Mouse (Mus musculus): ENCODE results near the gene Hsd17b2. TPM values are rescaled to one million over a fixed set of nuclear protein-coding genes. Genes with fewer than 3 reads are reported as not detected.

Gene Hsd17b2
- polyA plus RNA-seq, 1 experiment from 2014 or later = 38.3 TPM

GRCm38 (mm10) chr8:117749436-117749835 lies 47.7 kb downstream of the Hsd17b2 start:
- Histone ChIP-seq H3K36me3 (no peaks in the 10 kb centered on the region), H3K4me3 (replicated peaks) (no peak overlapping the region), H3K4me2 (replicated peaks) (no peak overlapping the region), H3K9me3 (no peaks in the 10 kb centered on the region), H3K4me1 (replicated peaks) (no peaks in the 10 kb centered on the region), H3K27me3 (replicated peaks) (no peaks in the 10 kb centered on the region), H3K27ac (no peak overlapping the region), H3K9ac (no peak overlapping the region)
- 50% methylated on average over 2 of the region's 2 CpGs for WGBS
- ATAC-seq = no peak

DNA sequence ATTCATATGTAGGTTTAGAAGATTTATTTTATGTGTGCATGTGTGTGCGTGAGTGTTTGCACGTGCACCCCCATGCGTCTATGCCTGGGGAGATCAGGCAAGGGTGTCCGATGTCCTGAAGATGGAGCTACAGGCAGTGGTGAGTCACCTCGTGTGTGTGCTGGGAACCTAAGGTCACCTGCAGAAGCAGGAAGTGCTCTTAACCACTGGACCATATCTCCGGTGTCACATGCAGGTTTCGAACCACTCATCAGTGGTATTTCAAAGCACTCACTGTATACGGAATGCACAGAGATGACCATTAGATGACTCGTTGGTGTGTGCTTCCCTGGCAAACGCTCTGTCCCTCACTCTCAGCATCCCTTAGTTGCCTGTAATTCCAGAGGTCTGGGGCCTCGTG lies 56.2 kb downstream of the Hsd17b2 start:
- Histone ChIP-seq H3K4me2 (replicated peaks) (no peak overlapping the region), H3K9ac (no peak overlapping the region), H3K4me3 (replicated peaks) (no peak overlapping the region), H3K27ac (no peak overlapping the region), H3K27me3 (replicated peaks) (no peaks in the 10 kb centered on the region), H3K4me1 (replicated peaks) (no peaks in the 10 kb centered on the region), H3K36me3 (no peaks in the 10 kb centered on the region), H3K9me3 (no peaks in the 10 kb centered on the region)
- no peak for ATAC-seq
- 80% methylated on average over 11 of the region's 11 CpGs for WGBS

DNA sequence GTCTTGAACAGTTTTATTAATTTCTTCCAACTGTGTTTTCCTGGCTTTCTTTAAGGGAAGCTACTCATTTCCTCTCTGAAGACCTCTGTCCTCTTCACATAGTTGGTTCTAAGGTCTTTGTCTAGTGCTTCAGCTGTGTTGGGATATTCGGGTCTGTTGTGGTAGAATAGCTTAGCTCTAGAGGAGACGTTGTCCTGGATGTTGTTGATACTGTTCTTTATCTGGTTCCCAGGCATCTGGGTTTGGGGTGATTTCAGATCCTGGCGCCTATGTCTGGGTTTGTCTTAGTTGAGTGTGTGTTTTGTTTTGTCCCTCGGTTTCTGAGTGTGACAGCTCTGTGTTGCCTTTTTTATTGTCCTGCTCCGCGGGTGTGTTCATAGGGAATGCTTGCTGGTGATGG lies 61.1 kb downstream of the Hsd17b2 start:
- H3K36me3 ChIP-seq = no peaks in the 10 kb centered on the region
- WGBS = 85% methylated on average over 6 of the region's 6 CpGs
- H3K27me3 ChIP-seq (replicated peaks) = no peaks in the 10 kb centered on the region
- H3K4me3 ChIP-seq (replicated peaks) = no peak overlapping the region
- H3K9me3 ChIP-seq = no peaks in the 10 kb centered on the region
- ATAC-seq = no peak
- H3K9ac ChIP-seq = no peak overlapping the region
- no peak overlapping the region for H3K4me2 ChIP-seq (replicated peaks)
- no peak overlapping the region for H3K27ac ChIP-seq
- no peaks in the 10 kb centered on the region for H3K4me1 ChIP-seq (replicated peaks)

GRCm38 (mm10) chr8:117764625-117765024 lies 62.9 kb downstream of the Hsd17b2 start:
- Histone ChIP-seq H3K36me3 (no peaks in the 10 kb centered on the region), H3K4me1 (replicated peaks) (no peaks in the 10 kb centered on the region), H3K9me3 (no peaks in the 10 kb centered on the region), H3K27ac (no peak overlapping the region), H3K27me3 (replicated peaks) (no peaks in the 10 kb centered on the region), H3K4me2 (replicated peaks) (no peak overlapping the region), H3K9ac (no peak overlapping the region), H3K4me3 (replicated peaks) (no peak overlapping the region)
- ATAC-seq = no peak
- 60% methylated on average over 4 of the region's 4 CpGs for WGBS

DNA sequence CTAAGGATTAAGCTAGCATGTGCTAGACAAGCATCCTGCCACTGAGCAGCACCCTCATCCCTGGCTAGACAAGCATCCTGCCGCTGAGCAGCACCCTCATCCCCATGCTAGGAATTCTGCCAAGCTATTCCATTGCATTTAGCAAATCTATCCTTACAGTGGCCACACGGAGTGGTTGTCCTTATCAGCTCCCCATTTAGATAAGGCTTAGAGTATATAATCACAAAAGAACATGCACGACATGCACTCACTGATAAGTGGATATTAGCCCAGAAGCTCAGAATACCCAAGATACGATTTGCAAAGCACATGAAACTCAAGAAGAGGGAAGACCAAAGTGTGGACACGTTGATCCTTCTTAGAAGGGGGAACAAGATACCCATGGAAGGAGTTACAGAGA lies 64.2 kb downstream of the Hsd17b2 start:
- H3K4me3 ChIP-seq (replicated peaks) = no peak overlapping the region
- no peak overlapping the region for H3K4me2 ChIP-seq (replicated peaks)
- H3K36me3 ChIP-seq = no peaks in the 10 kb centered on the region
- H3K27ac ChIP-seq = no peak overlapping the region
- peak; percentile 69 for ATAC-seq
- H3K9ac ChIP-seq = no peak overlapping the region
- WGBS = 47% methylated on average over 5 of the region's 5 CpGs
- no peaks in the 10 kb centered on the region for H3K9me3 ChIP-seq
- no peaks in the 10 kb centered on the region for H3K27me3 ChIP-seq (replicated peaks)
- H3K4me1 ChIP-seq (replicated peaks) = no peaks in the 10 kb centered on the region

DNA sequence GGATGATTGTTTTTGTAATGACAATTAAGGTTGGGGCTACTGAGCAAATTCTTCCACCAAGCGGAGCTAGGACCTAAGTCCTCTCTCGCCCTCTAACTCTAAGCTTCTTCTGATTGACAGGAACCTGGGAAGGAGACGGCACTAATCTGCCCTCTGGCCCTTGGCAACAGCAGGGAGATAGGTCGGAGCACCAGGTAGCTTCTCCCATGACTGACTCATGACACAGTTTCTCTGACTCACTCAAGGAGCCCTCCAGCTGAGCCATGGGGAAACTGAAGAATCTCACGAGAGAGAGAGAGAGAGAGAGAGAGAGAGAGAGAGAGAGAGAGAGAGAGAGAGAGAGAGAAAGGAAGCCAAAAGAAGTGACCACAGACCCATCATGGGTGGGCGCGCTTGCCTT lies 67.3 kb downstream of the Hsd17b2 start:
- no peak overlapping the region for H3K27ac ChIP-seq
- no peak overlapping the region for H3K4me2 ChIP-seq (replicated peaks)
- no peak overlapping the region for H3K4me3 ChIP-seq (replicated peaks)
- H3K27me3 ChIP-seq (replicated peaks) = no peaks in the 10 kb centered on the region
- ATAC-seq = no peak
- H3K9me3 ChIP-seq = no peaks in the 10 kb centered on the region
- no peak overlapping the region for H3K9ac ChIP-seq
- WGBS = 74% methylated on average over 7 of the region's 7 CpGs
- no peaks in the 10 kb centered on the region for H3K4me1 ChIP-seq (replicated peaks)
- no peaks in the 10 kb centered on the region for H3K36me3 ChIP-seq

DNA sequence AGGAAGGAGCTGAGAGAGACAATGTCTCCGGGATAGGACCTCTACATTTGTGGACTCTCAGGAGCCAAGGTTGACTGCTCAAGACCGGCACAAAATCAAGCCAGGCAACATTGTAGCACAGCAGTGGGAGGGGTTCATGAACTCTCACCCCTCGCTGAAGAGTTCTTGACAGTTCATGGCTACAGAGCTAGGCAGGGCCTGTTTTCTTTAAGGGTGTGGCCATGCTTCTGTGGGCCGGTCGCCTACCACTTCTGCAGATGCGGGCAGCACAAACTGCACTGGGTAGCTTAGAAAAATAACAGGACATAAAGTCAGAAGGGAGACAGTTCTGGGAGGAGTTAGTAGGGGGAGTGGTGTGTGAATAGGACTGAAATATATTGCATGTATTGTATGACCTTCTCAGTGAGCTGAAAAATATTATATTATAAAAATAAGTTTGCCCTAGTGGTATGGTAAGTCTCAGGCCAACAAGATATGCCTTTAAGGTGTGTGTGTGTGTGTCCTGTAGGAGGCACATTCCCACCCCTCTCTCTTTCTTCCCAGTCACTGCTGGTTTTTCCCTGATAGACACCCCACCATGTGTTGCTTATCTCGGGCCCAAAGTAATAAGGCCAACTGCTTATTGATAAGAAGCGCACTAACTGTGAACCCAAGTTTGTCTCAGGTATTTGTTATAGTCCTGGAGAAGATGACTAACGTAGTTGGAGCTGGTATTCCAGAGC lies 69.6 kb downstream of the Hsd17b2 start:
- no peaks in the 10 kb centered on the region for H3K4me1 ChIP-seq (replicated peaks)
- no peaks in the 10 kb centered on the region for H3K36me3 ChIP-seq
- no peaks in the 10 kb centered on the region for H3K27me3 ChIP-seq (replicated peaks)
- H3K27ac ChIP-seq = no peak overlapping the region
- peak; percentile 77 for ATAC-seq
- H3K9ac ChIP-seq = no peak overlapping the region
- H3K4me3 ChIP-seq (replicated peaks) = no peak overlapping the region
- 60% methylated on average over 9 of the region's 9 CpGs for WGBS
- H3K9me3 ChIP-seq = no peaks in the 10 kb centered on the region
- H3K4me2 ChIP-seq (replicated peaks) = no peak overlapping the region

DNA sequence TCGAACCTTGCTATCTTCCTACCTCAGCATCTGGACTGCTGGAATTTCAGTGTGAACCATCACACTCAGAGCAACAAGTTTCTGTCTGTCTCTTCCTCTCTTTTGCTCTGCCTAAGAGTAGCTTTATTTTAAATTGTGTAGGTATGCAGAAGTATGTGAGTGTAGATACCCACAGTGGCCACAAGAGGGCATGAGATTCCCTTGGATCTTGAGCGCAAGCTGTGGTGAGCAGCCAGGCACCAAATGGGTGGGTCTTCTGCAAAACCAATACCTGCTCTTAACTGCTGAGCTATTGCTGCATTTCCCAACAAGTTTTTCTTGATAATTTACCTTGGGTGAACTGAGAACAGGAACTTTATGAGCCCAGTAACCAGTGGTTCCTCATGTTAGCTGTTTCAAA lies 70.4 kb downstream of the Hsd17b2 start:
- WGBS = 69% methylated on average over 2 of the region's 2 CpGs
- Histone ChIP-seq H3K4me2 (replicated peaks) (no peak overlapping the region), H3K36me3 (no peaks in the 10 kb centered on the region), H3K4me3 (replicated peaks) (no peak overlapping the region), H3K27me3 (replicated peaks) (no peaks in the 10 kb centered on the region), H3K27ac (no peak overlapping the region), H3K4me1 (replicated peaks) (no peaks in the 10 kb centered on the region), H3K9me3 (no peaks in the 10 kb centered on the region), H3K9ac (no peak overlapping the region)
- ATAC-seq = no peak

- Histone ChIP-seq H3K27ac (no peak overlapping the region), H3K9me3 (no peaks in the 10 kb centered on the region), H3K9ac (no peak overlapping the region), H3K4me3 (replicated peaks) (no peak overlapping the region), H3K4me2 (replicated peaks) (no peak overlapping the region), H3K4me1 (replicated peaks) (no peaks in the 10 kb centered on the region), H3K27me3 (replicated peaks) (no peaks in the 10 kb centered on the region), H3K36me3 (no peaks in the 10 kb centered on the region)
- no peak for ATAC-seq
- WGBS = 41% methylated on average over 2 of the region's 2 CpGs
Observed at GRCm38 (mm10) chr8:117772597-117772996, 70.9 kb downstream of the Hsd17b2 start.

DNA sequence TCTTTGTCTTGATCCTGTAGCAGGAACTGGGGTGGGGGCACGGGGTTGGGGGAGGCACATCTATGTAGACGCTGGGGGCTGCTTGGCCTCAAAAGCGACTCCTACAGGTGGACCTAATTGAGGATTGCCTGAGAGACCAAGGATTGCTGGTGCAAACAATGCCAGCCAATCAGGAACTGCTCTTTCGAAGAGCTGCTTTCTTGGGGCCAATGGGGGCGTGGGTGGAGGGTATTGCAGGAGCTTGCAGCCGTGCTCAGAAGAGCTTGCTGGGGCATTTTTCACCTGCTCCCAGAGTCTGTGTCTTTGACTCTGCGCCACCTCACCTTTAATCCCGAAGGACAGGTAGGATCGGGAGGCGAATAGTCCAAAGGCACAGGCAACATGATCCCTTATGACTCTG lies 73.9 kb downstream of the Hsd17b2 start:
- Histone ChIP-seq H3K4me2 (replicated peaks) (no peak overlapping the region), H3K27me3 (replicated peaks) (no peaks in the 10 kb centered on the region), H3K4me3 (replicated peaks) (no peak overlapping the region), H3K9me3 (no peaks in the 10 kb centered on the region), H3K4me1 (replicated peaks) (no peaks in the 10 kb centered on the region), H3K9ac (no peak overlapping the region), H3K27ac (no peak overlapping the region), H3K36me3 (no peaks in the 10 kb centered on the region)
- no peak for ATAC-seq
- 46% methylated on average over 10 of the region's 10 CpGs for WGBS

DNA sequence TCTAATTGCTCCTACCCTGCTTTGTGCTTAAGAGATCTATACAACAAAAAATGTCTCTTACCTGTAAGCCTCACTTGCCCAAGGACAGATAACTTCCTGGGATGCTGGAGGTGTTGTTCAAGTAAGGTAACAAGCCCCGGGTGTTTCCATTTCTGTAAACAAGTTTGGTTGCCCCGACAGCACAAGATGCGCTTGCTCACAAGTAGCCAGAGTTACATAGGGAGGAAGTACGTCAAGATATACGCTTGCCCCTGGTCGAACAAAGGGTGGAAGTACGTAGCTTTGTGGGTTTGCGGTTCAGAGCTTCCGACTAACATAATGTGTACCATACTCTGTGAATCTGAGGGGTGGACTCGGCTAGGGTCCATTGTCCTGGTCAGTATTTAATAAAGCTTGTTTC lies 74.4 kb downstream of the Hsd17b2 start:
- WGBS = 79% methylated on average over 10 of the region's 10 CpGs
- Histone ChIP-seq H3K36me3 (no peaks in the 10 kb centered on the region), H3K9me3 (no peaks in the 10 kb centered on the region), H3K27me3 (replicated peaks) (no peaks in the 10 kb centered on the region), H3K4me3 (replicated peaks) (no peak overlapping the region), H3K4me1 (replicated peaks) (no peaks in the 10 kb centered on the region), H3K27ac (no peak overlapping the region), H3K9ac (no peak overlapping the region), H3K4me2 (replicated peaks) (no peak overlapping the region)
- ATAC-seq = no peak

DNA sequence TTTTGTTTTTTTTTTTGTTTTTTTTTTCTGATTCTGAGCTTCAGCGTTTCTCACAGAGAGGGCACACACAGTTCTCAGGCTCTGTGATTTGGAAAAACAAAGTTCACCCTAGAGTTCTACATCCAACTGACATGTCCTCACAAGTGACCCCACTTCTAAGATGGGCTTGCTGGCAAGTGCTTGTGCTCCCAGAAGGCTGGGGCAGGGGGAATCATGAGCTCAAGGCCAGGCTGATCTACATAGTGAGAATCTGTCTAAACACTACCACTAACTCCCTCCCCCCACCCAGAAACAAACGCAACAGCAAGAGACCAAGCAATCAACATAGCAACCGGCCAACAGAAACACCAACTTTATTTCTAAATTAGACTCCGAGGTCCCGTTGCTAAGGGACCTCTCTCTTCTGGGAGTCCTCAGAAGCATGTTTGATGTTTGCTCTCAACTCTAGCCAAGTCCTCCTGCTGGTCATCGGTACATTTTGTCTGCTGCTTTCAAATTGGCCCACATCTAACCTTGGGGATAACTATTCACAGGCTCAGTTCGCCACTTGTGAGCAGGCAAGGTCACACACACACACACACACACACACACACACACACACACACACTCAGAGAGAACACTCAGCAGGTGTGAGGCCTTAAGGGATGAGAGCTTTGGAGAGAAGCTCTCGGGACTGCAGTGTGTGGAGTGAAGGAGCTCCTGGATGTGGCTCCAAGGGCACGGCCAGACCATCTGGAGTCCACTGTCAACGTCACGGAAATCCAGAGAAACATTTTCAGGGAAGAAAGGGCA lies 77.0 kb downstream of the Hsd17b2 start:
- WGBS = 62% methylated on average over 11 of the region's 11 CpGs
- H3K27me3 ChIP-seq (replicated peaks) = no peaks in the 10 kb centered on the region
- no peaks in the 10 kb centered on the region for H3K9me3 ChIP-seq
- no peak for ATAC-seq
- H3K4me2 ChIP-seq (replicated peaks) = no peak overlapping the region
- no peak overlapping the region for H3K4me3 ChIP-seq (replicated peaks)
- H3K9ac ChIP-seq = no peak overlapping the region
- H3K27ac ChIP-seq = no peak overlapping the region
- no peaks in the 10 kb centered on the region for H3K36me3 ChIP-seq
- H3K4me1 ChIP-seq (replicated peaks) = no peaks in the 10 kb centered on the region

DNA sequence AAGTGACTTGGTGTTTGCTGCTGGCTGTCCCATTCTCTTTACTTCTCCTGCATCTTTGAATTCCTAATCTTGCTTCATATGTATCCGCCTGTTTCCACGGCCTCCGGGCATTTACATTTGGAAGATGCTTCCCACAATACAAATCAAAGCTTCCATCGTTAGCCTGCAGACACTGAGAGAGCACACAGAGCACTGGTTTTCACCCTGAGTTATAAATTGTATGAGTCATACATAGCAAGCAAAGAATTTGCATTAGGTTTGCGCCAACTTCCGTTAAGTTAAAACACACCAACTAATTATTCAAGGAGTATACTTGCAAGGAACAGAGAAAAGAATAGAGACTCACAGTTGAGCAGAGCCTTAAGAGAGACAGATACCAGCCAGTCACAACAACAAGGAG lies 77.6 kb downstream of the Hsd17b2 start:
- no peak overlapping the region for H3K4me2 ChIP-seq (replicated peaks)
- no peaks in the 10 kb centered on the region for H3K27me3 ChIP-seq (replicated peaks)
- no peak for ATAC-seq
- H3K4me3 ChIP-seq (replicated peaks) = no peak overlapping the region
- H3K9me3 ChIP-seq = no peaks in the 10 kb centered on the region
- no peaks in the 10 kb centered on the region for H3K36me3 ChIP-seq
- H3K27ac ChIP-seq = no peak overlapping the region
- H3K4me1 ChIP-seq (replicated peaks) = no peaks in the 10 kb centered on the region
- no peak overlapping the region for H3K9ac ChIP-seq
- WGBS = 60% methylated on average over 6 of the region's 6 CpGs

Measured in intestine, embryonic 15.5 days (tissue).